Mouse (Mus musculus) regulatory T cell (primary cell): Measurements from ENCODE around the gene Sept7.

Experiments
- in situ Hi-C: fragments of 300-600 bp; cut with MboI, MseI; formaldehyde crosslinking; loops from one replicate; pipeline ENCODE4 v1.15.1; 2025; ENCODE audit warnings: high pct_unique_total_duplicates

The Sept7 gene

DNA sequence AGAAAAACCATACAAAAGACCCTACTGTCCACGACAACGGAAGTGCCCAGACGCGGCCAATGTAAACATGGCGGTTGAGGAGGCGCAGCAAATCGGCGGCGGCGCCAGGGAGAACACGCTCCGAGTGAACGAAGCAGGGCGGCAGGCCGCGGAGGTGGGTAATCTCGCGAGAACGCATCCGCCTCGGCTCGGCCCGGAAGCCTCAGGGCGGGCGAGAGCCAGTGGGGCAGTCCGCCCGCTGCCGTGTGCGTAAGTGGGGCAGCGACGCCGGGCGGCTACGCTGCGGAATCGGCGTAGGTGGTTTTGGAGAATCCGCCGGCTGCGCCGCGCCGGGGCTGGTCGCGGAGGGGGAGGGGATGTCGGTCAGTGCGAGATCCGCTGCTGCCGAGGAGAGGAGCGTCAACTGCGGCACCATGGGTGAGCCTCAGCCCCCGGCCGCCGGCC lies at the start of gene Sept7:
Gene Sept7, plus strand, starts transcription at position 157 of the 444 bp plus-strand sequence.
- in situ Hi-C loops: no loop called here

GRCm38 (mm10) chr9:25208087-25208803 lies 44.0 kb upstream of the Sept7 start:
- in situ Hi-C loops: no loop called here

DNA sequence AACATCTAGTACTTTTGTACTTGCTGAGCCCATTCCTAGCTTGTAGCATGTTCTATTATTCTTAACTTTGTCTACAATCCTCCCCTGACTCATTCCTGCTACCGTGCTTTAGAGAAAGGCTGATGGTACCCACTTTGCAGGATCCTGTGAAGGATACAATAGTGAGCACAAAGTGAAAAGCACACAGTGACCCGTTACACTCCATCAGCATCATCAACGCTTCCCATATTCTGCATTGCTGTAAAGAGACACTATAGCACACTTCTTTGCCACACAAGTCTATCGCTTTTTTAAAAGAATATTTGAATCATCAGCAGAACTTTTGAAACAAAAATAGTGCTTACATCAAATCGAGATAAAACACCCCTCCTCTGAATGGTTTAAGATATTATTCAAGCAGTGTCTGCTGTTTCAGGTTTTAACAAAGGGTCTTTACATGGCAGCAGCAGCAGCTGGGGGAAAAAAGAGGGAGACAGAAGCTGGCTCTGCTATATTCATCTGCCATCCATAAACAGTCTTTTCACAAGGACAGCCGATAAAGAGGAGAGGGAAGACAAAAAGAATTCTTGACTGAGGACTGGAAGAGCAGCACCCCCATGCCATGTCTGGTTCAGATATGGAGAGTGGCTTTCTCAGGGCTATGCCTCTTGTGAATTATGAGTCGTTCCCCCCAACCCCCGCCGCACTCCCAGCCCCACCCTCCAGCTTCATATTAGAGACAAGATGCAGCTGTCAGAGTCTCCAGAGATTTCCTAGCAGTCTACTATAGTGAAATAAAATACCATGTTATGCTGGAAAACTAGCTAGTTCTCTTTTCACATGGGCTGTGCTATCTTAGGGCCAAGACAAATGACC lies 39.7 kb upstream of the Sept7 start:
- in situ Hi-C loops: loop anchor here (10.0 kb wide), 1 partner anchor 868 kb away; no protein-coding TSS in a partner anchor

- in situ Hi-C loops: loop anchor here (10.0 kb wide), 1 partner anchor 868 kb away; no protein-coding TSS in a partner anchor
Measured at GRCm38 (mm10) chr9:25213164-25213557, 39.1 kb upstream of the Sept7 start.

DNA sequence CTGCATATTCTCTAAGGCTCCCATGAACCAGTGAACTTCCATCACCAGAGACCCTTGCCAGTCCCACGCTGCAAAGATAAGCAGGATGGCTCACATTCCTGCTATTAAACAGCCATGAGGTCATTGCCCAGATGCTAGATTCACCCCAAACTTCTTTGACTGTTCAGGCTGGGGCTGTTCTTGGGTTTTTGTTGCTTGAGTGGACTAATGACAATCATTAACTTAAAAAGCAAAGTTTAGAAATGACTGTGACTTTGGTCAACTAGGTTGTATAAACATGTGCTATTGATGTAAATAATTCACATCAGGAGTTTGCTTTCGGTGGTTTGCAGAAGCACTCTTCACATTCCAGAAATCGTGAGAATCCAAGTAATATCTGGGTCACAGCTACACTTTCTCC lies 36.8 kb upstream of the Sept7 start:
- in situ Hi-C loops: loop anchor here (10.0 kb wide), 1 partner anchor 871 kb away; no protein-coding TSS in a partner anchor

DNA sequence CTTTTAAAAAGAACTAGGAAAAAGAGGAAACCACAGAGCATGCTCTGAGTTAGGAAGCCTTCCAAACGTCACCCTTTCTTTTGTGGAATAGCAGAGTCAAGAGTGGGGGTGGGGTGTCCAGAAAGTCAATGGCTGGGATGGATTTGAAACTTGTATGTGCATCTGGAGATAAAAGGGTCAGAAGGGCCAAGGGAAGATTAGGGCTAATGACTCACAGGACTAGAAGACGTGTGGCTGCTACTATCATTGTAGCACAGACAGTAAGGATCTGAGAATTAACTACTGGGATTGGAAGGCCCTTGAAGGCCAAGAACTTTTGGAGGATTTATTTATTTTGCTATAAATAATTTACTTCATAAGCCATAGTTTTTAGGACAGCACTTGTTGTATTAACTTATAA lies 36.0 kb upstream of the Sept7 start:
- in situ Hi-C loops: loop anchor here (10.0 kb wide), 1 partner anchor 871 kb away; no protein-coding TSS in a partner anchor

GRCm38 (mm10) chr9:25218954-25219353 lies 33.3 kb upstream of the Sept7 start:
- in situ Hi-C loops: loop anchor here (10.0 kb wide), 1 partner anchor 874 kb away; no protein-coding TSS in a partner anchor

DNA sequence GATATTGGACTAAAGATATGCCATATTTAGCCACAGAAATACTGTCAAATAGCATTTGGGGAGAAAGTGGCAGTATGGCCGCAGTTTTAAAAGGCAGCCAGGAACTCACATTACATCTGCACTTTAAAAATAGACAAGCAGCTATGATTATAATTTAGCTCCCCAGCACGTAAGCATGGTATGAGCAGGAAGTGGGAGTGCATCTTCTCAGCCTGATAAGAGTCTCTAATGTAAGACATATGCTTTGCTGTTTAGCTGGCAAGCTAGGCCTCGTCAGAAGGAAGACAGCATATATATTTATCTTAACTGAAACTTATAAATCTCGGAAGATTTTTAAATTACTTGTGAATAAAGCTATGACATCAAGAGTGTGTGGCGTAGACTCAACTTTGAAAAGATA lies 32.4 kb upstream of the Sept7 start:
- in situ Hi-C loops: loop anchor here (10.0 kb wide), 1 partner anchor 875 kb away; no protein-coding TSS in a partner anchor

DNA sequence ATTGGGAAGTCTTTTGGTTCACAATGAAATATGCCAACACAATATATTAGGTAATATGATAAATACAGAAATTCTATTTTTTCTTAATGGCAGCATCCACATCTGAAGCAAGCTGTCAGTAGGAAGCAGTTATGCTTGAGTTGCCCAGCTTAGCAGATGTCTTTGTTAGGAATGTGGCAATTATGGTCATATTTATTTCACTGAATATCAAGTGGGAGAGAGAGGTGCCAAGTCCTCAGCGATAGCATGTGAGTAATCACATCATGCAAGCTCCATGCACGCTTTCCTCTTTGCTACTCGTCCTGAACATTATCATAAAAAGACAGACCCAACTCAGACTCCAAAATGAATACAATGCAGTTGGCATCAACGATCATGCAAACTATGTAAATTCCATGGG lies 27.3 kb upstream of the Sept7 start:
- in situ Hi-C loops: no loop called here

DNA sequence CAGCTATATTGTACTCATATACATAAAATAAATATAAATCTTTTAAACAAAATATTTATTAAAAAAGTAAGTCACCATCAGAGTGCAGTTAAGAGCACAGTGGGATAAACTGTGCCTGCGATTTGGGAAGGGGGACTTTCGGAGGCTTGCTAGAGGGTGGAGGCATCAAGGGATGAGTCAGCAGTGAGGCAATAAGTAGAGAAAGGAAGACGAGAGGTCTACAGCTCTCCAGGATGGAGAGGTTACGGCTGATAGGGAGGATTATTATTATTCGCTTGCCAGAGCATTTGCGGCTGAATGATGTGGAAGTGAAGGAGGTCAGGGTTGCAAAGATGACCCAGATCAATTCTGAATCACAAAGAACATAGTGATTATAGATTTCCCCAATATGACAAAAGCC lies 22.5 kb upstream of the Sept7 start:
- in situ Hi-C loops: no loop called here

DNA sequence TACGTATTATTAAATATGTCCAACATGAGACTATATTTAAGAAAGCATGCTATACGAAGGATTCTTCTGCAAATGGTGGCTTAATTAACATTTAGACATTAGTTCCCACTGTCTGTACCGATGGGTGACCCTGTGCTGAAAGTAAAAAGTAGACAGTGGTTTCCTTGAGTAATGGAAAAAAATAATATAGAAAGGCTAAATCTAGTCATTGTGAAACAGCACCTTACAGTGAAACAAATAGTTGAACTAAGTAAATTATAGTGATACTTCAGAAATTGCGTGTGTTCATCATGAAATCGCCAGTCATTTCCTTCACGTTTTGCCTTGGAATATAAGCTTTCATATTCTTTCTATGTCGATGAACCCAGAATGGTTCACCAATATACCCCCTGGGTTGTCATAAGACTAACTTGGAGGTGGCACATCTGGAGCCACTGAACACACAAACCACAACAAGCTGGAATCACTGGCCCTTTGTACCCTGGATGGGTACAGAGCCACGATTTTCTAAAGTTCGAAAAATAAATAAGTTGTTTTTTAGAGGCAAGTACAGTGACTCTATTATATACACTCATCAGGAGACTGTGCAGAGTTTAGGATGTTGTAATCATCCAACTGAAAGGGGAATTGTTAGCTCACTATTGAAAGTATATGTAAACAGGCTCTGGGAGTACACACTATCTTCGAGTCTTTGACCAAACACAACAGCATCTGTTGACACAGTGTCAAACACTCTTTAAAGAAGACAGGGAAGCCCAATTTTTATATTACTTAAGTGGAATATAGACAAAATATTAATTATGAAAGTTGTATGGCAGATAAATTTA lies 21.8 kb upstream of the Sept7 start:
- in situ Hi-C loops: no loop called here

- in situ Hi-C loops: loop anchor here (5.0 kb wide), 1 partner anchor 64 kb away; no protein-coding TSS in a partner anchor
Measured at GRCm38 (mm10) chr9:25241065-25241464, 11.2 kb upstream of the Sept7 start.

GRCm38 (mm10) chr9:25241783-25242182 lies 10.5 kb upstream of the Sept7 start:
- in situ Hi-C loops: loop anchor here (5.0 kb wide), 1 partner anchor 64 kb away; no protein-coding TSS in a partner anchor

GRCm38 (mm10) chr9:25242266-25242665 lies 10.0 kb upstream of the Sept7 start:
- in situ Hi-C loops: loop anchor here (5.0 kb wide), 1 partner anchor 65 kb away; no protein-coding TSS in a partner anchor

DNA sequence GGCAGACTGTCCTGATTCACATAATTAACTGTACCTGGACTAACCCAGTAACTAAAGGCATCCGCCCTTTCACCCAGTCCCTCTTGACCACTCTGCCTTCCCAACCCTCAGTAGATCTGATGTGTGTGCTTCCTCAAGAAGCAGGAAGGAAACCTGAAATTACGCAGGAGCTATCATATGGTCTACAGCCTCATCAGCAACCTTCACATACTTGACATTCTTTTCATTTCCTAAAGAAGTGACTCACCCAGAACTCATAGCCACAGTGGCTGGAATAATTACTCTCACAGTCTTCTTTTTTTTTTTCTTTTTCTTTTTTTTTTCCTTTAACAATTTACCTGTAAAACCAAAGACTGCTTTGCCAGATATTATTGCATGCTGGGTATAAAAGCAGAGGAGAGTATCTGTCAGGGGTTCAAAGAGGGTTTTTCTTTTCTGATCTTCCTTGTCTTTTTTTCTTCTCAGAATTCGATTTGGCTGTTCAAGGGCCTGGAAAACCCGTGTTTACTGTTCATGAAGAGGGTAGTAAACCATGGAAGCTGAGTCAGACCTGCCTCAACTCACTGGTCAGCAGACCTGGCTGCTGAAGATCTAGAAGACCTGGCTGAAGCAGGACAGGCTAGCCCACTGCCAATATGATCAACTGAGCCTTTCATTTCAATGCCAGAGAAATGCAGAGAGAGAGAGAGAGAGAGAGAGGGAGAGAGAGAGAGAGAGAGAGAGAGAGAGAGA lies 8.1 kb upstream of the Sept7 start:
- in situ Hi-C loops: loop anchor here (5.0 kb wide), 1 partner anchor 67 kb away; no protein-coding TSS in a partner anchor

GRCm38 (mm10) chr9:25245125-25245524 lies 7.1 kb upstream of the Sept7 start:
- in situ Hi-C loops: no loop called here

GRCm38 (mm10) chr9:25246508-25246907 lies 5.7 kb upstream of the Sept7 start:
- in situ Hi-C loops: no loop called here

GRCm38 (mm10) chr9:25251174-25251573 lies 1.1 kb upstream of the Sept7 start:
- in situ Hi-C loops: no loop called here

DNA sequence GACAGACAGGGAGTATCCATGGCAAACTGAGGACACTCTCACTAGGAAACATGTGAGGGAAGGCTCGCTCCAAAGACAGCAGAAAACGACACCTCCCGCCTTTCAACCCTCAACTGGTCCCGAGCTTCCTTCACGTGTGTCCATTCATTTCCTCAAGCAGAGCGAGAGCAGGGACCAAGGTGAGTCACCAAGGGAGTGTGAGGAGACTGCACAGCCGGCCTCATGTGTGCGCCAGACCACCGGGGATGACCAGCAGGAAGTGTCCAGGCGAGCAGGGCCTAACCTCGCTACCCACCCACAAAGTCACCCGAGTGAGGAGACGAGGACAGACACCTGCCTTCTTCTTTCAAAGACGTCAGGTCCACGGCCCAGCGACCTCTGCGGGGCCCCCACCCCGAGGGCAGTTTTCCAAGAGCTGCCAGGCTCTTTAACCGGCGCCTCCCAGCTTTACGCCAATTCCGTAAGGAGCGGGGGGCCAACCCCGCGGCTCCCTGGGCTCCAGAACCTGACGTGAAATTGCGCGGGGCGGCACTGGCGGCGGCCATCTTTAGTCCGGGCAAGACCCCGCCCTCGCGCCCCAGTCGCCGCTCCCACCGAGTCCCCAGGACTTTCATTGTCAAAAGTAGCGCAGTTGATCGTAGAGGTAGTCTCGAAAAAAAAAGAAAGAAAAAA lies 492 bp upstream of the Sept7 start:
- in situ Hi-C loops: no loop called here
